14 mouse cellular contexts compared by ENCODE assay signal in genomic region chr9:69288586-69288985, GRCm38 (mm10).
DNase-seq lines count a peak whose midpoint lies in the region; ATAC-seq and TF ChIP-seq lines count a peak whose summit lies in the region.
"Had no signal": no experiment of that assay in that cellular context is flagged by ENCODE, and none has a peak within 500 bp of the region (broad histone marks: within the 10 kb centered on the region; RNA-seq: fewer than 3 reads in every experiment).

No protein-coding gene starts in this region.

- no peak for ATAC-seq in kidney, embryonic 15.5 days (replicated peaks; ENCODE audit: low FRiP score)
- ATAC-seq in lung, postnatal 0 days, result no peak

- no peaks in the 10 kb centered on the region for H3K36me3 ChIP-seq in kidney, embryonic 15.5 days
- H3K36me3 ChIP-seq in lung, postnatal 0 days (ENCODE audit: insufficient read depth, low read length), result no peaks in the 10 kb centered on the region
- no peaks in the 10 kb centered on the region for H3K36me3 ChIP-seq in myocyte (ENCODE audit: control insufficient read depth, insufficient read depth)
- H3K36me3 ChIP-seq: forebrain, embryonic 15.5 days had no signal

- peaks cover 26% of the 10 kb centered on the region for H3K4me1 ChIP-seq in kidney, embryonic 15.5 days
- H3K4me1 ChIP-seq in lung, postnatal 0 days (ENCODE audit: insufficient read depth, low read depth, low read length), result peaks cover 16% of the 10 kb centered on the region; the same call in 1 of the 2 replicates

- H3K9ac ChIP-seq in kidney, embryonic 15.5 days, result no peak overlapping the region
- H3K9ac ChIP-seq in lung, postnatal 0 days (replicated peaks; ENCODE audit: low read depth), result no peak overlapping the region

- peak overlapping the region; percentile 99; the same call in 1 of the 2 replicates for H3K27ac ChIP-seq in gastrocnemius, adult 2 months
- H3K27ac ChIP-seq in kidney, embryonic 15.5 days, result no peak overlapping the region
- H3K27ac ChIP-seq in lung, postnatal 0 days (ENCODE audit: low read length), result no peak overlapping the region
- H3K27ac ChIP-seq: forebrain, embryonic 15.5 days had no signal

- 0 out of 2 replicates have a peak overlapping the region, but pooled peaks have one; percentile 97 for H3K4me2 ChIP-seq in kidney, embryonic 15.5 days
- H3K4me2 ChIP-seq in lung, postnatal 0 days (replicated peaks; ENCODE audit: low read depth, low read length), result peak overlapping the region; percentile 91; the same call in 1 of the 2 replicates
- H3K4me2 ChIP-seq in myocyte (ENCODE audit: low read depth), result no peak overlapping the region

- H3K9me3 ChIP-seq in kidney, embryonic 15.5 days (replicated peaks), result no peaks in the 10 kb centered on the region
- no peaks in the 10 kb centered on the region for H3K9me3 ChIP-seq in lung, postnatal 0 days (ENCODE audit: low read length)
- H3K9me3 ChIP-seq: forebrain, embryonic 15.5 days had no signal

- no peak overlapping the region for H3ac ChIP-seq in myocyte (ENCODE audit: control insufficient read depth, insufficient read length)

- peaks cover 22% of the 10 kb centered on the region for H3K27me3 ChIP-seq in kidney, embryonic 15.5 days
- H3K27me3 ChIP-seq in lung, postnatal 0 days (replicated peaks; ENCODE audit: insufficient read depth, low read length), result peaks cover 6% of the 10 kb centered on the region; the same call in 1 of the 2 replicates
- peaks cover 9% of the 10 kb centered on the region for H3K27me3 ChIP-seq in myocyte (ENCODE audit: control insufficient read depth, insufficient read depth, insufficient read length)

- no peak for TF ChIP-seq EP300 in lung, postnatal 0 days (IDR thresholded peaks at IDR 0.05)

- H3K79me2 ChIP-seq in myocyte (ENCODE audit: control insufficient read depth, insufficient read depth), result no peaks in the 10 kb centered on the region

- DNase-seq in gastrocnemius, adult 2 months, result no peak
- no peak for DNase-seq in gastrocnemius, adult 18-20 months (ENCODE audit: low spot score)
- DNase-seq in kidney, adult 11 months, result no peak
- DNase-seq in lung, postnatal 0 days (ENCODE audit: low spot score), result no peak
- no peak for DNase-seq in lung, postnatal 14 days
- DNase-seq in testis, postnatal 14 days (ENCODE audit: low spot score), result no peak
- DNase-seq: cerebellum, adult 9-10 months; gastrocnemius, postnatal 10 days; kidney, postnatal 25 days; spleen, adult 18-20 months; thymus, postnatal 36 days had no signal

- no peak overlapping the region for H3K4me3 ChIP-seq in gastrocnemius, adult 2 months
- H3K4me3 ChIP-seq in kidney, embryonic 15.5 days (replicated peaks), result no peak overlapping the region
- H3K4me3 ChIP-seq in lung, postnatal 0 days (ENCODE audit: low read depth, low read length), result no peak overlapping the region
- H3K4me3 ChIP-seq in myocyte, result peak overlapping the region; percentile 37

- no peak for TF ChIP-seq POLR2A in myocyte (IDR thresholded peaks at IDR 0.05; ENCODE audit: insufficient read length, low read depth)

- TF ChIP-seq CTCF in gastrocnemius, adult 2 months (IDR thresholded peaks at IDR 0.05), result no peak
- TF ChIP-seq CTCF in lung, postnatal 0 days (IDR thresholded peaks at IDR 0.05), result no peak

- intact Hi-C loops in gastrocnemius, adult 2 months (cut with DNase I), result loop anchor here (5.0 kb wide), 1 partner anchor 46 kb away; no protein-coding TSS in a partner anchor

- WGBS in kidney, embryonic 15.5 days, result 48% methylated on average over 5 of the region's 5 CpGs
- WGBS in lung, postnatal 0 days, result 42% methylated on average over 5 of the region's 5 CpGs

TF ChIP-seq in myocyte, 11 proteins besides CTCF, POLR2A, EP300 and RAD21:
- TF ChIP-seq TCF12 (IDR thresholded peaks at IDR 0.05; ENCODE audit: insufficient read depth, poor library complexity, severe bottlenecking) (no peak), REST (IDR thresholded peaks at IDR 0.05; ENCODE audit: insufficient read depth, insufficient read length) (no peak), TCF3 (IDR thresholded peaks at IDR 0.05; ENCODE audit: insufficient read length, low read depth) (no peak), USF1 (IDR thresholded peaks at IDR 0.05; ENCODE audit: low read depth) (no peak)
